Mouse (Mus musculus): ENCODE measurements around the gene Elk4.

- TF ChIP-seq CTCF (IDR thresholded peaks at IDR 0.05; ENCODE audit: borderline replicate concordance, insufficient read depth, low read depth, low read length) (no peak), POLR2A (IDR thresholded peaks at IDR 0.05; ENCODE audit: borderline replicate concordance, insufficient read depth, low read length) (no peak)
Observed at GRCm38 (mm10) chr1:132010632-132011501, 3.5 kb downstream of the Elk4 start.

All from cerebellum, adult 2 months (tissue).